Mouse (Mus musculus): ENCODE measurements around the gene Efna5. TPM values are rescaled to one million over a fixed set of nuclear protein-coding genes. Genes with fewer than 3 reads are reported as not detected.

Gene Efna5
- polyA plus RNA-seq, 1 experiment from 2014 or later = 18.6 TPM

- DNase-seq (ENCODE audit: low read depth, low spot score) (no peak), ATAC-seq (no peak)
- H3K27me3 ChIP-seq = no peaks in the 10 kb centered on the region
- in situ Hi-C loops (cut with MboI; ENCODE audit: low pct_unique_long_range_greater_than_20kb) = no loop called here
- CTCF ChIA-PET = interaction anchor here (0.9 kb wide), 1 partner anchor 22 kb away, joined by 3 read pairs; no protein-coding TSS in a partner anchor
- POLR2A ChIA-PET = no interaction called here
- TF ChIP-seq CTCF (IDR thresholded peaks at IDR 0.05) = no peak
These were observed 240.5 kb downstream of the Efna5 start for GRCm38 (mm10) chr17:62640654-62641053.

DNA sequence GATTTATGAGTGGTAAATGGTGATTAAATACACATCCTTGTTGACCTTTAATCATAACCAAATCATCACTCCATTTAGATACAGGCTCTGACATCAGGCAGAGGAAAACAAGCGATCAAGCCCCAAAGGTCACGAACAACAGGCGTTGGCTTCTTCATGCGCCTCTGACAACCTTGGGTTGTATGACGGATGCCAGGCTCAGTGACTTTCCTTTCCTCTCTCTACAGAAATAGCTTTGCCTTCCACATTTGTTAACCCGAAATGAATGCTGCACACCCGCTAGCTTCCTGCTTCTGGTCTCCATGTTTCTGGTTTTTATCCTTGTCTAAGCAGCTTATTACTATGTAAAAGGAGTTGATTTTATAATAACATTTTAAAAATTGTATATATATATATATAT is 244.2 kb downstream of the Efna5 start:
- in situ Hi-C loops (cut with MboI; ENCODE audit: low pct_unique_long_range_greater_than_20kb) = no loop called here
- ATAC-seq (no peak), DNase-seq (ENCODE audit: low read depth, low spot score) (no peak)
- H3K27me3 ChIP-seq = no peaks in the 10 kb centered on the region
- CTCF ChIA-PET = interaction anchor here (1.6 kb wide), 1 partner anchor 21 kb away, joined by 5 read pairs; no protein-coding TSS in a partner anchor
- POLR2A ChIA-PET = no interaction called here
- TF ChIP-seq CTCF (IDR thresholded peaks at IDR 0.05) = no peak

- in situ Hi-C loops (cut with MboI; ENCODE audit: low pct_unique_long_range_greater_than_20kb) = no loop called here
- POLR2A ChIA-PET = no interaction called here
- CTCF ChIA-PET = no interaction called here
- no peak for TF ChIP-seq CTCF (IDR thresholded peaks at IDR 0.05)
- H3K27me3 ChIP-seq = no peaks in the 10 kb centered on the region
- DNase-seq (ENCODE audit: low read depth, low spot score) (peak; percentile 17), ATAC-seq (peak; percentile 44)
These were observed 246.2 kb downstream of the Efna5 start for GRCm38 (mm10) chr17:62634937-62635336.

- POLR2A ChIA-PET = no interaction called here
- TF ChIP-seq CTCF (IDR thresholded peaks at IDR 0.05) = no peak
- ATAC-seq (no peak), DNase-seq (ENCODE audit: low read depth, low spot score) (no peak)
- in situ Hi-C loops (cut with MboI; ENCODE audit: low pct_unique_long_range_greater_than_20kb) = no loop called here
- CTCF ChIA-PET = interaction anchor here (0.6 kb wide), 1 partner anchor 92 kb away, joined by 3 read pairs; no protein-coding TSS in a partner anchor
- H3K27me3 ChIP-seq = no peaks in the 10 kb centered on the region
These were observed 252.6 kb downstream of the Efna5 start for GRCm38 (mm10) chr17:62628474-62628873.

DNA sequence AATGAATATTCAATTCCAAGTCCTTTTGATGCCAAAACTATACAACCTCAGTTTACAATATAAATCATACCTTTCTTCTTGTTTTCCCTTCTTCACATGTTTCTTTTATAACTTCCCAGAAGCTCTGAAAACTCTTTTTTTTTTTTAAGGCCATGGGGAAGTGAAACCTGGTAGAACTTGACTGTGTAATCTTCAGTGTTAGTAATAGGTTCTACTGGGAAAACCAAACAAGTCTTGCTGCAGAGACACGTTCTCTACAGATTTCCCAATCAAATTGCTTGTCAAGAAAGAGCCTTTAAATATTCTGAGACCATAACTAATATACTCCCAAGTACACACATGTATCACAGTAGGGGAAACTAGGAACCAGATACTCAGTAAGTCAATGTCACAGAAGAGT is 253.6 kb downstream of the Efna5 start:
- ATAC-seq (no peak), DNase-seq (ENCODE audit: low read depth, low spot score) (no peak)
- CTCF ChIA-PET = no interaction called here
- TF ChIP-seq CTCF (IDR thresholded peaks at IDR 0.05) = no peak
- in situ Hi-C loops (cut with MboI; ENCODE audit: low pct_unique_long_range_greater_than_20kb) = no loop called here
- POLR2A ChIA-PET = no interaction called here
- H3K27me3 ChIP-seq = no peaks in the 10 kb centered on the region

DNA sequence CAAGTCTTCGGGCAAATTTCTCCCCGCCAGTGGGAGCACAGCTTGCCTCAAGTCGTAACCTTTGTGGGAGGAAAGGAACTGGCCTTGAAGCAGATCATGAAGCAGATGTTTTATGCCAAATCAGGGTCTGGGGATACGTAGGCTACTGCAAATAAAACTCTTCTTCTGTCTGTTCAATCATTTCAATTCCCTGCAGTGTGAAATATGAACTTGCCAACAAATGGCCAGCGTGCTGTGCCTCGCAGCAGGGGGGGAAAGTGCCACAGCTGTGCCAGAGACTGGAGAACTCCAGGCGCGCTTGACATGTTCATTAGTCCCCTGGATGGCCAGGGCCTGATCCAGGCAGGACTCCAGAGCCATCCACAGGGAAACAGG is 255.5 kb downstream of the Efna5 start:
- ATAC-seq (no peak), DNase-seq (ENCODE audit: low read depth, low spot score) (no peak)
- no peak for TF ChIP-seq CTCF (IDR thresholded peaks at IDR 0.05)
- in situ Hi-C loops (cut with MboI; ENCODE audit: low pct_unique_long_range_greater_than_20kb) = no loop called here
- ChIA-PET CTCF (no interaction called here), POLR2A (no interaction called here)
- H3K27me3 ChIP-seq = no peaks in the 10 kb centered on the region

DNA sequence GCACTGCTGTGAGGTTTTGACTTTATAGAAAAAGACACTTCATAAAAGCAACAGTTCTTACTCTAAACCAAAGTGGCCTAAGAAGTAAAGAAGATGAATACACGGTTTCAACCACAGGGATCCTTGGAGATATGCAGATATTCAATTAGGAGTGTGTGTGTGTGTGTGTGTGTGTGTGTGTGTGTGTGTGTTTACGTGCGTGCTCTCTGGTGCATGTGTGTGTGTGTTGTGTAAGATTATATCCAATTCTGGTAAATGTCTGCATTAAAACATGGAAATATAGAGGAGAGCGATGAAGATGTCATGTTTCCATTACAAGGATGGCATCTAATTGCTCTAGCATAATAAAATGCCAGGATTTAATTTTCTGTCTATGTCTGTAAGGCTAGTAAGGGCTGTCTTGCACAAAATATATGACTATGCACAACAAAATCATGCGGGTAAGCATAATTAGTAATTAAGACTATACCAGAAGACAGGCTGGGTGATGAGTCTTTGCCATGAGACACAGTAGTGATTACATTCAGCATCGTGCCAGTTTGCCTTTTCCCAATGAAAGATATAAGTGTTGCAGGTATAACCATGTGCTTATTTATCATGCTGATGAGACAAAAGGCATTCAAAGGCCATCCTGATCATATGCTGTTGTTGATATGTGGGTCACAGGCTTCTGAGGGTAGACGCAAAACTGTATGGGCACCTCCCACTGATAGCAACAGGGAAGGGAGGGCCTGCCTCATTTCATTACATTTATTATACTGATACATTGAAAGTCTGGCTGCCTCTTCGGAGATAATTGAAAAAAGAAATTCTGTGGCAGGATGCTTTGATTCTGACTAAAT is 256.1 kb downstream of the Efna5 start:
- in situ Hi-C loops (cut with MboI; ENCODE audit: low pct_unique_long_range_greater_than_20kb) = no loop called here
- no peak for TF ChIP-seq CTCF (IDR thresholded peaks at IDR 0.05)
- ATAC-seq = no peak
- DNase-seq (ENCODE audit: low read depth, low spot score) = no peak
- no peaks in the 10 kb centered on the region for H3K27me3 ChIP-seq
- POLR2A ChIA-PET = no interaction called here
- CTCF ChIA-PET = no interaction called here

DNA sequence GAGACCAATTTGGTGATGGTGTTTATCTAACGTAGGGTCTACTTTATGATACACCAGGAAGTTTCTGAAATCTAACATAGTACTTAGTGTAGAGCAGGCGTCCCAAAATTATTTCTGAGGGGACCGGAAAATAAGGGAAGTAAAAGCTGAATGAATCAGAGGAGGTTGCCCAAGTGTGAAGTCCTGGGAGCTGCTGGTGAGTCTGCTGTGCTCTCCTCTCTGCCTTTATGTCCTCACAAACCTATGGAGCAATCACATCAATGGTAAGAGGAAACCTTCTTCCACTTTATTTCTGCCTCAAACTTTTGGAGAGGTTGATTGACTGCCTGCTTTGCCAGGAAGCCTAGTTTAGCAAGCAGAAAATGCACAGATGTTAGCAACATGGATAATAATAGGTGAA is 257.9 kb downstream of the Efna5 start:
- no peaks in the 10 kb centered on the region for H3K27me3 ChIP-seq
- ATAC-seq = no peak
- ChIA-PET POLR2A (no interaction called here), CTCF (no interaction called here)
- no peak for TF ChIP-seq CTCF (IDR thresholded peaks at IDR 0.05)
- no peak for DNase-seq (ENCODE audit: low read depth, low spot score)
- in situ Hi-C loops (cut with MboI; ENCODE audit: low pct_unique_long_range_greater_than_20kb) = no loop called here

GRCm38 (mm10) chr17:62622481-62622880 is 258.6 kb downstream of the Efna5 start:
- TF ChIP-seq CTCF (IDR thresholded peaks at IDR 0.05) = no peak
- CTCF ChIA-PET = no interaction called here
- no peaks in the 10 kb centered on the region for H3K27me3 ChIP-seq
- POLR2A ChIA-PET = no interaction called here
- ATAC-seq (no peak), DNase-seq (ENCODE audit: low read depth, low spot score) (no peak)
- in situ Hi-C loops (cut with MboI; ENCODE audit: low pct_unique_long_range_greater_than_20kb) = no loop called here

- DNase-seq (ENCODE audit: low read depth, low spot score) = no peak
- in situ Hi-C loops (cut with MboI; ENCODE audit: low pct_unique_long_range_greater_than_20kb) = no loop called here
These were observed 266.0 kb downstream of the Efna5 start for GRCm38 (mm10) chr17:62615159-62615558.

DNA sequence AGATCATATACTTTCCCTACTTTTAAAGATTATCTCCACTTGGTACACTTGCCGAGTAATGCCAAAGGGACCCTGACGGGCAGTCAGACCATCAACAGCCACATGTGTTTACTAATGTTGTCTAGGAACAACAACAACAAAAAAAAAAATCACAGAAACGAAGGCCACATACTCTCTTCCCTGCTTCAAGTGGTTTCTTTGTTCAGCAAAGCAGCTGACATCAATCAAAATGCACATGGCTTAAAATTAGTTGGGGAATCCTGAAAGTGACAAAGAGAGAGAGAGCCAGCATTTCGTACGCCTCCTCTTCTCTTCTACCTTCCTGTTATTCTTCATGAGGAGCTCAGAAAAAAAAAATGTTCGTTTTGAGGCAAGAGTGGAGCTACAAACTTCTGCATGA is 266.4 kb downstream of the Efna5 start:
- ATAC-seq (no peak), DNase-seq (ENCODE audit: low read depth, low spot score) (no peak)
- in situ Hi-C loops (cut with MboI; ENCODE audit: low pct_unique_long_range_greater_than_20kb) = no loop called here
- TF ChIP-seq CTCF (IDR thresholded peaks at IDR 0.05) = no peak
- ChIA-PET POLR2A (no interaction called here), CTCF (interaction anchor here (1.1 to 1.7 kb wide), 2 partner anchors 22 to 57 kb away, joined by 3 to 5 read pairs; no protein-coding TSS in a partner anchor)
- no peaks in the 10 kb centered on the region for H3K27me3 ChIP-seq

More at GRCm38 (mm10) chr17:62615159-62615558, 266.0 kb downstream of the Efna5 start:
- ChIA-PET CTCF (interaction anchor here (1.1 to 1.7 kb wide), 2 partner anchors 21 to 58 kb away, joined by 3 to 5 read pairs; no protein-coding TSS in a partner anchor), POLR2A (no interaction called here)
- no peak for TF ChIP-seq CTCF (IDR thresholded peaks at IDR 0.05)
- no peaks in the 10 kb centered on the region for H3K27me3 ChIP-seq
- ATAC-seq = no peak
